Mouse (Mus musculus) hindbrain, embryonic 15.5 days (tissue): Measurements from ENCODE around the gene Hdac9. TPM values are rescaled to one million over a fixed set of nuclear protein-coding genes. Genes with fewer than 3 reads are reported as not detected.

Experiments
- ATAC-seq: fragments of 200-750 bp; cut with Nextera tagmentation; 2 replicates; pipeline ENCODE4 v1.8.0; 2017; ENCODE audit warnings: low read depth, moderate number of reproducible peaks, moderate TSS enrichment; ENCODE audit not compliant: low FRiP score
- H3K27ac ChIP-seq: fragments of 300-500 bp; sonication (generic); replicated peaks from 2 replicates; pipeline ENCODE4 v1.5.1; 2015; ENCODE audit warnings: mild to moderate bottlenecking, inconsistent platforms
- H3K27me3 ChIP-seq: fragments of 300-500 bp; sonication (generic); 2 replicates; pipeline ENCODE4 v1.6.1; 2015; ENCODE audit warnings: control low read depth, inconsistent platforms
- H3K36me3 ChIP-seq: fragments of 300-500 bp; sonication (generic); 2 replicates; pipeline ENCODE4 v1.6.1; 2015; ENCODE audit warnings: control low read depth, inconsistent platforms
- H3K4me1 ChIP-seq: fragments of 300-500 bp; sonication (generic); replicated peaks from 2 replicates; pipeline ENCODE4 v1.6.1; 2015; ENCODE audit warnings: control low read depth, inconsistent platforms
- H3K4me2 ChIP-seq: fragments of 300-500 bp; sonication (generic); 2 replicates; pipeline ENCODE4 v1.6.1; 2015; ENCODE audit warnings: moderate library complexity, mild to moderate bottlenecking, inconsistent platforms
- H3K4me3 ChIP-seq: fragments of 300-500 bp; sonication (generic); 2 replicates; pipeline ENCODE4 v1.5.1; 2015; ENCODE audit warnings: mild to moderate bottlenecking, inconsistent platforms
- H3K9ac ChIP-seq: fragments of 300-500 bp; sonication (generic); 2 replicates; pipeline ENCODE4 v1.6.1; 2015; ENCODE audit warnings: inconsistent platforms
- H3K9me3 ChIP-seq: fragments of 300-500 bp; sonication (generic); 2 replicates; pipeline ENCODE4 v1.6.1; 2016; ENCODE audit warnings: control low read depth, inconsistent platforms
- WGBS: fragments of 180-500 bp; shearing (Covaris S2); methylation state at CpG from one replicate; pipeline ENCODE4 v1.1.7; 2015; 5-methylcytosine and 5-hydroxymethylcytosine counted together
- polyA plus RNA-seq: library from polyadenylated mRNA; unstranded; fragments of >200 nt; fragmentation: Nextera tagmentation; extraction: Ambion mirVana; gene quantifications from 2 replicates; pipeline ENCODE4 v1.2.1, GENCODE M21; 2015

The Hdac9 gene
- polyA plus RNA-seq, 1 experiment from 2014 or later, result 12.3 TPM

- Histone ChIP-seq H3K4me3 (no peak overlapping the region), H3K4me1 (no peaks in the 10 kb centered on the region; the same call in 1 of the 2 replicates), H3K27me3 (no peaks in the 10 kb centered on the region), H3K36me3 (no peaks in the 10 kb centered on the region), H3K4me2 (no peak overlapping the region), H3K9ac (no peak overlapping the region), H3K9me3 (no peaks in the 10 kb centered on the region), H3K27ac (no peak overlapping the region)
- 74% methylated on average over 9 of the region's 9 CpGs for WGBS
- ATAC-seq, result no peak
These were observed 417.9 kb downstream of the Hdac9 start for GRCm38 (mm10) chr12:34498751-34499626.

GRCm38 (mm10) chr12:34498331-34498730 is 418.6 kb downstream of the Hdac9 start:
- no peak for ATAC-seq
- Histone ChIP-seq H3K4me1 (no peaks in the 10 kb centered on the region; the same call in 1 of the 2 replicates), H3K9ac (no peak overlapping the region), H3K4me3 (no peak overlapping the region), H3K27ac (no peak overlapping the region), H3K4me2 (no peak overlapping the region), H3K27me3 (no peaks in the 10 kb centered on the region), H3K36me3 (no peaks in the 10 kb centered on the region), H3K9me3 (no peaks in the 10 kb centered on the region)
- WGBS, result 53% methylated on average over 8 of the region's 8 CpGs

- H3K4me3 ChIP-seq, result no peak overlapping the region
- ATAC-seq, result no peak
- H3K27ac ChIP-seq, result no peak overlapping the region
- H3K4me1 ChIP-seq, result no peaks in the 10 kb centered on the region; the same call in 1 of the 2 replicates
- no peak overlapping the region for H3K4me2 ChIP-seq
- no peak overlapping the region for H3K9ac ChIP-seq
- H3K27me3 ChIP-seq, result no peaks in the 10 kb centered on the region
- 58% methylated on average over 3 of the region's 3 CpGs for WGBS
- H3K9me3 ChIP-seq, result no peaks in the 10 kb centered on the region
- H3K36me3 ChIP-seq, result no peaks in the 10 kb centered on the region
These were observed 419.2 kb downstream of the Hdac9 start for GRCm38 (mm10) chr12:34497702-34498101.

GRCm38 (mm10) chr12:34495940-34496339 is 421.0 kb downstream of the Hdac9 start:
- Histone ChIP-seq H3K4me2 (peak overlapping the region; percentile 3; the same call in 1 of the 2 replicates), H3K4me3 (peak overlapping the region; percentile 22), H3K9ac (no peak overlapping the region), H3K9me3 (no peaks in the 10 kb centered on the region), H3K27me3 (no peaks in the 10 kb centered on the region), H3K36me3 (no peaks in the 10 kb centered on the region), H3K27ac (no peak overlapping the region), H3K4me1 (no peaks in the 10 kb centered on the region; the same call in 1 of the 2 replicates)
- WGBS, result 46% methylated on average over 3 of the region's 3 CpGs
- ATAC-seq, result no peak

GRCm38 (mm10) chr12:34489629-34490028 is 427.3 kb downstream of the Hdac9 start:
- ATAC-seq, result no peak
- Histone ChIP-seq H3K4me3 (no peak overlapping the region), H3K27me3 (no peaks in the 10 kb centered on the region)

GRCm38 (mm10) chr12:34487666-34488065 is 429.2 kb downstream of the Hdac9 start:
- 94% methylated on average over 1 of the region's 1 CpGs for WGBS
- Histone ChIP-seq H3K4me1 (no peaks in the 10 kb centered on the region), H3K4me2 (no peak overlapping the region), H3K27ac (no peak overlapping the region), H3K9ac (no peak overlapping the region), H3K4me3 (no peak overlapping the region), H3K36me3 (no peaks in the 10 kb centered on the region), H3K9me3 (no peaks in the 10 kb centered on the region), H3K27me3 (no peaks in the 10 kb centered on the region)
- no peak for ATAC-seq

More at GRCm38 (mm10) chr12:34489629-34490028, 427.3 kb downstream of the Hdac9 start:
- Histone ChIP-seq H3K9ac (no peak overlapping the region), H3K4me1 (no peaks in the 10 kb centered on the region), H3K4me2 (no peak overlapping the region), H3K27ac (no peak overlapping the region), H3K36me3 (no peaks in the 10 kb centered on the region), H3K9me3 (no peaks in the 10 kb centered on the region)

- no peak for ATAC-seq
These were observed 429.9 kb downstream of the Hdac9 start for GRCm38 (mm10) chr12:34487021-34487420.

GRCm38 (mm10) chr12:34486016-34486415 is 430.9 kb downstream of the Hdac9 start:
- no peaks in the 10 kb centered on the region for H3K36me3 ChIP-seq
- 84% methylated on average over 2 of the region's 2 CpGs for WGBS
- no peaks in the 10 kb centered on the region for H3K9me3 ChIP-seq
- ATAC-seq, result no peak
- H3K27me3 ChIP-seq, result no peaks in the 10 kb centered on the region
- H3K4me3 ChIP-seq, result no peak overlapping the region
- no peak overlapping the region for H3K4me2 ChIP-seq
- no peak overlapping the region for H3K9ac ChIP-seq
- no peak overlapping the region for H3K27ac ChIP-seq
- no peaks in the 10 kb centered on the region for H3K4me1 ChIP-seq

More at GRCm38 (mm10) chr12:34487021-34487420, 429.9 kb downstream of the Hdac9 start:
- Histone ChIP-seq H3K4me3 (no peak overlapping the region), H3K4me1 (no peaks in the 10 kb centered on the region), H3K4me2 (no peak overlapping the region), H3K36me3 (no peaks in the 10 kb centered on the region), H3K27me3 (no peaks in the 10 kb centered on the region), H3K9ac (no peak overlapping the region), H3K9me3 (no peaks in the 10 kb centered on the region), H3K27ac (no peak overlapping the region)
- WGBS, result 81% methylated on average over 3 of the region's 3 CpGs

- WGBS, result 88% methylated on average over 5 of the region's 5 CpGs
- Histone ChIP-seq H3K4me1 (no peaks in the 10 kb centered on the region), H3K4me2 (no peak overlapping the region), H3K27ac (no peak overlapping the region), H3K27me3 (no peaks in the 10 kb centered on the region), H3K4me3 (no peak overlapping the region), H3K9ac (no peak overlapping the region), H3K9me3 (no peaks in the 10 kb centered on the region), H3K36me3 (no peaks in the 10 kb centered on the region)
- no peak for ATAC-seq
These were observed 435.2 kb downstream of the Hdac9 start for GRCm38 (mm10) chr12:34481702-34482101.

- H3K9me3 ChIP-seq, result no peaks in the 10 kb centered on the region
- ATAC-seq, result no peak
These were observed 443.8 kb downstream of the Hdac9 start for GRCm38 (mm10) chr12:34472949-34473651.

GRCm38 (mm10) chr12:34472542-34472941 is 444.4 kb downstream of the Hdac9 start:
- ATAC-seq, result no peak
- 58% methylated on average over 4 of the region's 4 CpGs for WGBS
- Histone ChIP-seq H3K4me3 (no peak overlapping the region), H3K9ac (no peak overlapping the region), H3K9me3 (no peaks in the 10 kb centered on the region), H3K27me3 (no peaks in the 10 kb centered on the region), H3K4me2 (no peak overlapping the region), H3K27ac (no peak overlapping the region), H3K36me3 (no peaks in the 10 kb centered on the region), H3K4me1 (no peaks in the 10 kb centered on the region)

More at GRCm38 (mm10) chr12:34472949-34473651, 443.8 kb downstream of the Hdac9 start:
- H3K9ac ChIP-seq, result no peak overlapping the region
- no peaks in the 10 kb centered on the region for H3K27me3 ChIP-seq
- no peak overlapping the region for H3K27ac ChIP-seq
- no peaks in the 10 kb centered on the region for H3K4me1 ChIP-seq
- H3K4me2 ChIP-seq, result no peak overlapping the region
- H3K36me3 ChIP-seq, result no peaks in the 10 kb centered on the region
- WGBS, result 86% methylated on average over 10 of the region's 10 CpGs
- H3K4me3 ChIP-seq, result no peak overlapping the region

- ATAC-seq, result no peak
- 51% methylated on average over 1 of the region's 1 CpGs for WGBS
These were observed 455.2 kb downstream of the Hdac9 start for GRCm38 (mm10) chr12:34461728-34462127.

More at GRCm38 (mm10) chr12:34461728-34462127, 455.2 kb downstream of the Hdac9 start:
- Histone ChIP-seq H3K27ac (no peak overlapping the region), H3K9ac (no peak overlapping the region), H3K4me3 (no peak overlapping the region), H3K27me3 (no peaks in the 10 kb centered on the region), H3K9me3 (no peaks in the 10 kb centered on the region), H3K4me2 (no peak overlapping the region), H3K4me1 (no peaks in the 10 kb centered on the region), H3K36me3 (no peaks in the 10 kb centered on the region)
